Comparison of ENCODE assay signal across 25 mouse cellular contexts in the genomic region with DNA sequence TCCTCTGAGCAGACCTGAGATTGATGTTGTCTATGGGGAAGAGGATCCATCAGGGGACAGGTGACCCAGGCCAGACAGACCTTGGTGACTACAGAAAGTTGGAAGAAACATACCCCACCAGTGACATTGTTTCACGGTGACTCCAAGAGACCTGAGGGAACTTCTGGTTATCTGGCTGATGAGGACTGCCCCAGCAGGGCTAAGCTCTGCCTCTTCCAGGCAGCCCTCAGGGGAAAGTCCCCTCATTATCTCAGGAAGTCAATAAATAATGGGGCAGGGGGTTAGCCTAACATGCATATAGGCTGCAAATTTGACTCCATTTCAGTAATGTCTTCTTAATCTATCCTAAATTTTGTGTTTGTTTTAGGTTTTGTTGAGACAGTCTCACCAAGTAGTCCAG. TPM values are rescaled to one million over a fixed set of nuclear protein-coding genes. Genes with fewer than 3 reads are reported as not detected.
DNase-seq lines count a peak whose midpoint lies in the region; ATAC-seq and TF ChIP-seq lines count a peak whose summit lies in the region.
"Had no signal": no experiment of that assay in that cellular context is flagged by ENCODE, and none has a peak within 500 bp of the region (broad histone marks: within the 10 kb centered on the region; RNA-seq: fewer than 3 reads in every experiment).

No protein-coding gene starts in this region.

- H3K9me3 ChIP-seq in CH12.LX (replicated peaks; ENCODE audit: low read length), result no peaks in the 10 kb centered on the region
- H3K9me3 ChIP-seq in liver, postnatal 0 days (ENCODE audit: low read length), result no peaks in the 10 kb centered on the region
- H3K9me3 ChIP-seq: embryonic facial prominence, embryonic 10.5 days; embryonic facial prominence, embryonic 15.5 days; forebrain, embryonic 12.5 days; G1E; heart, embryonic 15.5 days; neural tube, embryonic 12.5 days had no signal

- TF ChIP-seq POLR2A in spleen, adult 2 months (IDR thresholded peaks at IDR 0.05; ENCODE audit: low read depth, low read length), result no peak
- TF ChIP-seq POLR2A in CH12.LX (IDR thresholded peaks at IDR 0.05; ENCODE audit: low read depth, low read length), result no peak
- TF ChIP-seq POLR2A in bone marrow macrophage, adult 2 months (IDR thresholded peaks at IDR 0.05; ENCODE audit: borderline replicate concordance, low read depth, low read length), result no peak

- TF ChIP-seq EP300 in CH12.LX (IDR thresholded peaks at IDR 0.05; ENCODE audit: low read length), result no peak
- TF ChIP-seq EP300 in liver, postnatal 0 days (IDR thresholded peaks at IDR 0.05; ENCODE audit: low read depth), result no peak

- H3K27me3 ChIP-seq in spleen, adult 2 months (ENCODE audit: control insufficient read depth, insufficient read depth, low read length), result no peaks in the 10 kb centered on the region
- H3K27me3 ChIP-seq in CH12.LX (replicated peaks), result no peaks in the 10 kb centered on the region
- no peaks in the 10 kb centered on the region for H3K27me3 ChIP-seq in liver, postnatal 0 days (ENCODE audit: insufficient read depth, low read length)
- H3K27me3 ChIP-seq: embryonic facial prominence, embryonic 15.5 days; forebrain, embryonic 12.5 days; heart, embryonic 15.5 days; neural tube, embryonic 12.5 days had no signal

- H3K4me3 ChIP-seq in spleen, adult 2 months (ENCODE audit: extremely low read depth, insufficient read depth, insufficient read length), result peak overlapping the region; percentile 76; the same call in 1 of the 2 replicates
- H3K4me3 ChIP-seq in CH12.LX (replicated peaks in 1 of 3; ENCODE audit: low read depth in 2 of 3, low read length in 2 of 3, poor library complexity in 1 of 3), result peak overlapping the region in 2 of 3 experiments; percentile 17 to 71
- peak overlapping the region; percentile 86; the same call in 1 of the 2 replicates for H3K4me3 ChIP-seq in bone marrow macrophage, adult 2 months (ENCODE audit: insufficient read depth, low read length)
- no peak overlapping the region for H3K4me3 ChIP-seq in liver, postnatal 0 days (ENCODE audit: low read depth, low read length)
- H3K4me3 ChIP-seq: embryonic facial prominence, embryonic 10.5 days; embryonic facial prominence, embryonic 15.5 days; forebrain, embryonic 12.5 days; neural tube, embryonic 12.5 days had no signal

- peak overlapping the region; percentile 77 for H3K4me2 ChIP-seq in CH12.LX (ENCODE audit: insufficient read depth, low read depth, poor library complexity, severe bottlenecking)
- no peak overlapping the region for H3K4me2 ChIP-seq in liver, postnatal 0 days (ENCODE audit: low read depth, low read length)
- H3K4me2 ChIP-seq: embryonic facial prominence, embryonic 15.5 days; forebrain, embryonic 12.5 days; lung, embryonic 14.5 days; neural tube, embryonic 12.5 days had no signal

- 25% methylated on average over 1 of the region's 1 CpGs for WGBS in spleen, adult 2 months
- 11% methylated on average over 1 of the region's 1 CpGs for WGBS in liver, postnatal 0 days (ENCODE audit: insufficient replicate concordance)

- TF ChIP-seq RAD21 in CH12.LX (IDR thresholded peaks at IDR 0.05; ENCODE audit: low read depth, low read length), result no peak

- H3K79me2 ChIP-seq in CH12.LX (replicated peaks; ENCODE audit: control insufficient read depth, extremely low read depth, insufficient read depth, poor library complexity, severe bottlenecking), result peaks cover 28% of the 10 kb centered on the region

- in situ Hi-C loops in CH12.LX (cut with MboI; ENCODE audit: low pct_ligation_motif_present, low pct_unique_long_range_greater_than_20kb, low sequenced_read_pairs), result no loop called here

- no peak for TF ChIP-seq CTCF in spleen, adult 2 months (IDR thresholded peaks at IDR 0.05; ENCODE audit: extremely low read depth, insufficient read depth, insufficient read length, insufficient replicate concordance)
- no peak for TF ChIP-seq CTCF in CH12.LX (conservative IDR thresholded peaks at IDR 0.05 in 1 of 2, IDR thresholded peaks at IDR 0.05 in 1 of 2; ENCODE audit: low read depth in 2 of 2, low read length in 2 of 2)
- TF ChIP-seq CTCF in bone marrow macrophage, adult 2 months (IDR thresholded peaks at IDR 0.05; ENCODE audit: low read depth, low read length), result no peak
- no peak for TF ChIP-seq CTCF in liver, postnatal 0 days (IDR thresholded peaks at IDR 0.05; ENCODE audit: low read depth)

- peaks cover 13% of the 10 kb centered on the region; the same call in 1 of the 2 replicates for H3K4me1 ChIP-seq in spleen, adult 2 months (ENCODE audit: control insufficient read depth, insufficient read depth, insufficient read length)
- H3K4me1 ChIP-seq in CH12.LX (ENCODE audit: control insufficient read depth in 1 of 2, insufficient read depth in 2 of 2), result peaks cover 21 to 45% of the 10 kb centered on the region in 2 experiments
- peaks cover 31% of the 10 kb centered on the region for H3K4me1 ChIP-seq in bone marrow macrophage, adult 2 months (ENCODE audit: control insufficient read depth, insufficient read depth, low read length)
- H3K4me1 ChIP-seq in liver, postnatal 0 days (ENCODE audit: insufficient read depth), result peaks cover 28% of the 10 kb centered on the region
- H3K4me1 ChIP-seq: neural tube, embryonic 12.5 days had no signal

- no peak for DNase-seq in spleen, adult 2 months (ENCODE audit: low read depth in 1 of 2, low spot score in 2 of 2)
- no peak for DNase-seq in spleen, adult 12 weeks (ENCODE audit: low spot score)
- DNase-seq in CH12.LX (ENCODE audit: extremely low read depth), result peak; percentile 59
- no peak for DNase-seq in liver, postnatal 0 days
- no peak for DNase-seq in natural killer cell, adult 2 months (ENCODE audit: low spot score in 2 of 2)
- no peak for DNase-seq in embryo, embryonic 11 days
- no peak for DNase-seq in cerebellum, postnatal 14 days
- DNase-seq: cerebellum, adult 18-20 months; cerebellum, postnatal 10 days; forebrain, postnatal 0 days; gastrocnemius, postnatal 14 days; kidney, adult 9 months; kidney, postnatal 14 days; right cerebral cortex, adult 18-20 months had no signal

- H3K36me3 ChIP-seq in spleen, adult 2 months (ENCODE audit: control insufficient read depth, insufficient read depth, low read length), result no peaks in the 10 kb centered on the region
- H3K36me3 ChIP-seq in CH12.LX (replicated peaks in 1 of 2; ENCODE audit: control insufficient read depth in 1 of 2, insufficient read depth in 1 of 2, low read length in 1 of 2), result peaks cover 7 to 22% of the 10 kb centered on the region in 2 experiments
- H3K36me3 ChIP-seq in liver, postnatal 0 days (replicated peaks; ENCODE audit: insufficient read depth, low read length), result no peaks in the 10 kb centered on the region
- H3K36me3 ChIP-seq: embryonic facial prominence, embryonic 10.5 days; embryonic facial prominence, embryonic 15.5 days; forebrain, embryonic 12.5 days; heart, embryonic 15.5 days; neural tube, embryonic 12.5 days had no signal

- ATAC-seq in liver, postnatal 0 days, result no peak
- ATAC-seq: forebrain, postnatal 0 days; hindbrain, postnatal 0 days; intestine, postnatal 0 days; midbrain, embryonic 16.5 days had no signal

- H3K27ac ChIP-seq in spleen, adult 2 months (ENCODE audit: insufficient read depth, low read length), result peak overlapping the region; percentile 95
- peak overlapping the region; percentile 97 for H3K27ac ChIP-seq in CH12.LX (ENCODE audit: insufficient read depth, low read depth)
- H3K27ac ChIP-seq in bone marrow macrophage, adult 2 months (ENCODE audit: insufficient read depth, low read depth, low read length), result peak overlapping the region; percentile 36
- peak overlapping the region; percentile 18; the same call in 1 of the 2 replicates for H3K27ac ChIP-seq in liver, postnatal 0 days (ENCODE audit: low read depth)
- H3K27ac ChIP-seq: embryonic facial prominence, embryonic 10.5 days; embryonic facial prominence, embryonic 15.5 days; forebrain, embryonic 12.5 days; hindbrain, postnatal 0 days; neural tube, embryonic 12.5 days had no signal

- dilution Hi-C loops in CH12.LX (cut with MboI; ENCODE audit: extremely low pct_ligation_motif_present, extremely low pct_unique_long_range_greater_than_20kb, low sequenced_read_pairs), result no loop called here

- H3K9ac ChIP-seq in CH12.LX (ENCODE audit: insufficient read depth, low read depth), result peak overlapping the region; percentile 41
- H3K9ac ChIP-seq in liver, postnatal 0 days (replicated peaks), result no peak overlapping the region
- H3K9ac ChIP-seq: embryonic facial prominence, embryonic 15.5 days; forebrain, embryonic 12.5 days; forebrain, postnatal 0 days; heart, embryonic 15.5 days; lung, embryonic 14.5 days; neural tube, embryonic 12.5 days had no signal

TF ChIP-seq in CH12.LX, 34 proteins besides CTCF, POLR2A, EP300 and RAD21 (continues in another document):
- TF ChIP-seq JUN (IDR thresholded peaks at IDR 0.05; ENCODE audit: insufficient read depth, low read depth, low read length) (no peak), PAX5 (IDR thresholded peaks at IDR 0.05; ENCODE audit: low read length) (no peak), POLR2AphosphoS2 (IDR thresholded peaks at IDR 0.05; ENCODE audit: low read depth, low read length) (peak; percentile 21; the same call in 1 of the 2 replicates), GABPA (IDR thresholded peaks at IDR 0.05; ENCODE audit: insufficient replicate concordance, low read depth, low read length) (no peak), TCF12 (IDR thresholded peaks at IDR 0.05; ENCODE audit: low read depth, low read length) (no peak), MYC (IDR thresholded peaks at IDR 0.05; ENCODE audit: low read depth, low read length) (no peak), TBP (conservative IDR thresholded peaks at IDR 0.05; ENCODE audit: low read depth, low read length) (no peak), ZNF384 (IDR thresholded peaks at IDR 0.05; ENCODE audit: low read depth, low read length) (no peak), ELF1 (IDR thresholded peaks at IDR 0.05; ENCODE audit: low read depth, low read length) (no peak), MXI1 (IDR thresholded peaks at IDR 0.05; ENCODE audit: low read depth, low read length) (no peak), UBTF (IDR thresholded peaks at IDR 0.05; ENCODE audit: low read depth, low read length) (0 out of 2 replicates have a peak, but pooled peaks have one; percentile 43)

RNA-seq across cellular contexts. Expression of gene Fgd3, which starts 10.6 kb away (rescaled TPM):
- 21.3 and 22.0 TPM in 2 replicates for polyA plus RNA-seq in spleen, adult 2 months (2012; rRNA removed)
- total RNA-seq in CH12.LX (2012; rRNA removed) (13.6 and 16.1 TPM in 2 replicates), CH12.LX (2014; rRNA removed) (8.7 and 9.5 TPM in 2 replicates)
- 14.5 and 15.9 TPM in 2 replicates for polyA plus RNA-seq in CH12.LX (2012; ENCODE audit: insufficient read length, low read depth)
- 79.0 and 88.6 TPM in 2 replicates for polyA plus RNA-seq in bone marrow macrophage, adult 2 months (2012; ENCODE audit: insufficient read depth, insufficient read length, missing spikeins)
- polyA plus RNA-seq in liver, postnatal 0 days (2015; fragmentation: Nextera tagmentation; extraction: Ambion mirVana), result 0.57 and 0.62 TPM in 2 replicates

RNA-seq across cellular contexts. Expression of gene Bicd2, which starts 31.9 kb away (rescaled TPM):
- polyA plus RNA-seq in spleen, adult 2 months (2012; rRNA removed), result 19.4 and 21.0 TPM in 2 replicates
- 21.0 and 21.3 TPM in 2 replicates for total RNA-seq in CH12.LX (2012; rRNA removed)
- total RNA-seq in CH12.LX (2014; rRNA removed), result 16.9 and 18.0 TPM in 2 replicates
- polyA plus RNA-seq in CH12.LX (2012; ENCODE audit: insufficient read length, low read depth), result 26.5 and 27.0 TPM in 2 replicates
- polyA plus RNA-seq in bone marrow macrophage, adult 2 months (2012; ENCODE audit: insufficient read depth, insufficient read length, missing spikeins), result 38.4 and 42.5 TPM in 2 replicates
- 4.9 and 5.8 TPM in 2 replicates for polyA plus RNA-seq in liver, postnatal 0 days (2015; fragmentation: Nextera tagmentation; extraction: Ambion mirVana)

Comparison
In these comparisons a context has a peak if more than half of its experiments do, and no peak if none do; other contexts are left out.
1. H3K27ac ChIP-seq: peak in every context shown above with its lines; median percentile 97 in CH12.LX; 95 in spleen, adult 2 months; 36 in bone marrow macrophage, adult 2 months; 18 in liver, postnatal 0 days.